Mouse (Mus musculus): ENCODE measurements around the gene Hibch.

DNA sequence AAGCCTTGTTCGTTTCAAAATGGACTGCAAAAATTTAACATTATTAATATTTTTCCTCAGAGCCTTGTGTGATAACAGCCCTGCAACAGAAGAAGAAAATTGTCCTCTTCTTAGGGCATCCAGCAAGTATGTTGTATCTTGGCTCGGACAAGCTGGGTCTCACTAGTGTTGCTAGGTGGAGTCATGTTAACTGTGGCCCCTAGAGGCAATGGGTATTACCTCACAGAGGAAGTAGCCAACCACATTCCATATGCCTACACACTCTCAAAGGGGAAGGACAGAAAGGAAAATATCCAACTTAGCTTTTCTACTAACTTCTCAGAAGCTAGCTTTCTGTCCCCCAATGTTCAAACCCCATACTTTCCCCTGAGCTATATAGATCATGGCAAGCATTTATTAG, 118.4 kb downstream of the Hibch start:
- TF ChIP-seq CTCF (IDR thresholded peaks at IDR 0.05; ENCODE audit: insufficient read depth, low read depth, low read length) (no peak), POLR2A (IDR thresholded peaks at IDR 0.05; ENCODE audit: insufficient read depth, low read depth, low read length) (no peak)

Measured in olfactory bulb, adult 2 months (tissue).